Mouse (Mus musculus) cerebellum, adult 11 months (tissue): ENCODE measurements around the gene Olfr577.

Source experiments
- DNase-seq: peaks from one replicate; pipeline ENCODE4 v3.0.0; 2022

Gene Olfr577

DNA sequence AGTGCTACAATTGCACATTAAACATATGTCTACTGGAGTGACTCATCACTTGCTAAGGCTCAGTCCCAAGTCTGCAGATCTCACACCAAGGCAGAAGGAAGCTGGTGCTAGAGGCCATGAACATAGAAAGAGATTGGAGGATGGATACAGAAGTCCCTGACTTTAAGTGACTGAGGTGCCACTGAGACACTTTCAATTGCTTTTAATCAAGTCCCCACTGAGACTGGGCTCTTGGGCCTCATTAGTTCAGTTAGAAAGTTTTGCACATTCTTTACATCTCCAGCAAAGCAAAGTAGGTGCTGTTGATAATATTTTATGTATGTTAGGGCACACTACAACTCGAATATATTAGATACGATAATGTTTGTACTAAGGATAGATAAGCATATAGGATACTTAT, at the start of gene Olfr577:
Olfr577 (minus strand) TSS at position 101 of the 400 bp plus-strand sequence.
- DNase-seq, result no peak

DNA sequence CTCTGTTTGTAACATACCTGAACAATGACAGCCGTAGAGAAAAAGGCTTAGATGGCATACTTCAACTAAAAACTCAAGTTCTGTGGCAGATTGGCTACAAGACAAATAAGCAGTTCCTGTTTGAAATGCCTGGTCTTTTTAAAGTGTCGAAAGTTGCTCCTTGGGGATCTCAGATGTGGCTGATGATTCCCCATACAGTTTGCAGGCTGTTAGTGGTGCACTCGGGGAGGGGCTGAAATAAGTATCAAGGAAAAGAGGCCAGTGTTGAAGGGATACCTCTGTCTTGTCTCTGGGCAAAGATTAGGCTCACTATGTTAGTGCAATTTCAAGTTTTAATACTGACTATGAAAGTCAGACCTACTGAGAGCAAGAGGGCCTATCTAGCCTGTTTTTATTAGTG, 13.5 kb upstream of the Olfr577 start, which contains the start of gene Olfr578:
Olfr578 (minus strand) TSS at position 101 of the 400 bp plus-strand sequence.
- no peak for DNase-seq

DNA sequence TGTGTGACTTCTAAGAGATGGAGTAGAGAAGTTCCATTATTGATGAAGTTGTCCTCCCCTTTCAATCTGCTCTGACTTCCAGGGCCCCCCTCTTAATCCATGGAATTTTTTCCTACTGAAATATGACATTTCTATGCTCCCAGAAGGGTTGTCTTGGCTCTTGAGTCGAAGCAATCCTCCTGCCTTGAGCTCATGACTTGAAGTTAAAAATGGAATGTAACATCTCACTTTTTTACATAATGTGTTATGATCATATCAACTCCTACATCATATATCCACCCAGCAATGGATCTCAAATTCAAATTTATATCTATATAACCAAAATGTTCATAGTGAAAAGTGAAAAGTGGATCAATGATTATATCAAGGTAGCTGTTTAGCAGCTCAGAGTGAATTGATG, 1.3 kb downstream of the Olfr577 start:
- DNase-seq, result no peak

DNA sequence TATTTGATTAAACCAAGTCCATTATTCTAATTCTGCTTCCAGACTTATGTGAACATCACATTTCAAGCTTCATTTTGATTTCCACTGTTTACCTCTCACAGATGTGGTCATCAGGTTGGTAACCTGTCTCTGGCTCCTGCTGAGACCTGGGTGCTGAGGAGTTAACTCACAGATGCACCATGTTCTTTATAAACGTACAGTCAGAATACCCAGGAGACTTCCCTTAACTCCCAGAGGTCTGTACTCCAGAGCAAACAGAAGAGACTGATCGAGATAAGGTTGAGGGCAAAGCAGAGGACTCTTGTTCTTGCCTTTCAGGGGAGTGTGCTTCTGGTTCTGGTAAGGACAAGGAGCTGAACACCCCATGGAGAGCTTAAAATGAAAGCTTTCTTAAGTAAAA, 13.4 kb downstream of the Olfr577 start, which contains the start of gene Olfr576:
Olfr576 (plus strand) TSS at position 301 of the 400 bp plus-strand sequence.
- DNase-seq, result no peak

DNA sequence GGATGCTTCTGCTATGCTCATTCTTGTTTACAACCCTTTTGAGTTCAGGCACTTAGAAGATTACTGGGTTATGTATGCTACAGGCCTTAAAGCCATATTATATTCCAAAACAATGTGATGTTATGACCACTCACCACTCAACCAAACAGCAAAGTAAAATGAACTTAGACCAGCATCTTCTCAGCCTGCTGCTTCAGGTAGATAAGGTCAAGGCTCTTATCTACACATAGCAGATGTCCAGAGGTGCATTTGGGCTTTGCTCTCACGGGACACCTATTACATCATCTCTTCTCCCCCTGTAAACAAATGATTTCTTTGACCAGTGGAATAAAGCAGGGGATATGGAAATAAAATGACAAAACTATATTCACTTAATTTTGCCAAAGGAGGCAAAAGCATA, 17.1 kb downstream of the Olfr577 start, which contains the start of gene Olfr575:
Olfr575 (minus strand) TSS at position 183 of the 400 bp plus-strand sequence.
- no peak for DNase-seq

DNA sequence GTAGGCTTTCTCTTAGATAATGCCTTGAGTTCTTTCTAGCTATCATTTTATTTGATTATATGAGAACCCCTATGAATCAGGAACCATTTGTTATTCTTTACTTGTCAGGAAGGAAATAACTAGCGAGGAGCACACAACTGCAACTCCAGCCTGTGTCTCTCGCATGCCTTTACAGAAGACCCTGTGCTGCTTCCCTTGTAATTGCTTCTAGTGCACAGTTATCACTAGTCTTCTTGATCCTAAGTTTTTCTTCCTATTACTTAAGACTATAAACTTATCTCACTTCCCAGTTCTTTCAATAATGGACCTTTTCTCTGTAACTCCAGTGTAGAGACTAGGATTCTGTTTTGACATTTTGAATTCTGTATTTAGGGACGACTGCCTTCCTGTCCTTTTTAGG, 17.6 kb downstream of the Olfr577 start:
- DNase-seq, result no peak

DNA sequence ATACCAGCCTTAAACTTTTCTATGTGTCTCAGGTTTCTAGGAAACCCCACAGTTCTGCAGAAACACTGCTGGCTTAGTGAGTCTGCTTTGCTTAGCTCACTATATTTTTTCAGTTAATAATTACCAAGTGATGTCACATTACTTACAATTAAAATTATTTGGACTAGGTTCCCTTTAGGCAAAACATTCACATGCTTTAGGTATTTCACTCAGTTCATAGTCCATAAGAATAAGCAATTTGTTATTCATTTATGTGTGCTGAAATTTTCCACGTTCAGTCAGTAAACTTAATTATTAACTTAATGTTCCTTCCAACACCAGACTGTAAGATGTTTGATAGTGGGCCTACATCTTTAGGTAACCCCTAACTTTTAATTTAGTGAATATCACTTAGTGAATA, 25.0 kb downstream of the Olfr577 start:
- DNase-seq, result no peak

DNA sequence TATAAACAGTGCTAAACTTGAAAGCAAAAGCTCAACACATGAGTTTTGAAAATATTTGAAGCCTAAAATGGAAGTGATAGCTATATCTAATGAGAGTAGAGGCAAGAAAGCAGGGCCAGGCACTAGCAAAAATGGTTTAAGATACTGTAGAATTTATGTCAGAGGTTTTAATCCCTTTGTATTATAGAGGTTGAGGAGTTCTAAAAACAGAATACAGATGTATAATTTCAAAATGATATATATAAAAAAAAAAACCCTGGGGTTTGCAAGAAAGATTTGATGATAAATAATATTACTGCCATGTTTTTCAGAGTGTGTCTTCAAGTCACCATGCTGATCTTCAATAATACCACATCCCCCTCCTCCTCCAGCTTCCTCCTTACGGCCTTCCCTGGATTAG, 27.6 kb downstream of the Olfr577 start, which contains the start of gene Olfr574:
Olfr574 (plus strand) TSS at position 301 of the 400 bp plus-strand sequence.
- no peak for DNase-seq

DNA sequence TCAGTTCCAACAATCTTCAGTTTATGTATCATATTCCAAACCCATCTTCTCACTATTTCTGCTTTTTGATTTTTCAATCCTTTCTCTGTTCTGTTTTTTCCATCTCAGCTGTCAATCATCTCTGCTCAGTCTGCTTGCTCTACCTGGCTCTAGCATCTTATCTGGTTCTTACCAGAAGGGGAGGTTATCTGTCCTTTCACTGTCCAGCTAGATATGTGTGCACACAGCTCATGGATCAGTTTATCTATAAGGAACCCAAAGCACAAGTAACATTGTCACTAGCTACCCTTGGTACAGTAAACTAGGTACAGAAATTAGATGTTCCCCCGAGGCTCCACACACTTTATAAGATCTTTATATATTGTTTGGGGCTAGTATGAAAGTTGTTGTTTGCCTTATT, 32.3 kb downstream of the Olfr577 start:
- no peak for DNase-seq

DNA sequence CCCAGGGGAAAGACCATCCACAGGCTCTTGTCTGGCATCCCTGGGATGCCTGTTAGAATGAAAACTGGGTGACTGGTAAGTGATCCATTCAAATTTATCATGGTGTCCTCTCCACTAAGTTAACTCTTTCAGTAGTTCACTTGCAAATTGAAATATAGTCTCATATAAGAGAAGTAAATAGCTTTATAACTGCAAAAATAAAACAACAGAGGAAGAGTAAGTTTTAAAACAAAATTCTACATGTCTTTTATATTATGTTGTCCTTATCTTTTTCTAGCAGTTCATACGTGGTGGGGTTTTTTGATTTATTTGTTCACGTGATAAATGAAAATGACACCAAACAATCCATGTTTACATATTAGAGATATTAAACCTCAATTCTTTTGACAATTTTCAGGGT, 33.3 kb downstream of the Olfr577 start, which contains the start of gene Olfr573-ps1:
Olfr573-ps1 (minus strand) TSS at position 101 of the 400 bp plus-strand sequence.
- no peak for DNase-seq

DNA sequence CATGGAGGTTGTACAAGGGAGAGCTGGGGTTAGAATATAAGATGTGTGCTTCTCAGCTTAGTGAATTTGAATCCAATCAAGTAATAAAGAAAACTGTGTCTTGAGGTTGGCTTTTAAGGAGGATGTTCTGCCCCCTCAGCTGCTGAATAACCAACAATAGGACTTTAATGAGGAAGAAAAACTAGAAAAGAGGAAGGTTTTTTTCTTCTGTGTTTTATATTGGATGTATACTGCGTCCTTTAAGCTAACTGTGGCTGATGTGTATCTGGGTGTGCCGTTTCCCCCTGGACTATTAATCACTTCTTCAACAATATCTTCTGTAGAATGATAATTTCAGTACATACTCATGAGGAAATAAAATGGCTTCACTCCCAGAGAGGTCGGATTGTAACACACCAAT, 48.6 kb downstream of the Olfr577 start:
- DNase-seq, result no peak

DNA sequence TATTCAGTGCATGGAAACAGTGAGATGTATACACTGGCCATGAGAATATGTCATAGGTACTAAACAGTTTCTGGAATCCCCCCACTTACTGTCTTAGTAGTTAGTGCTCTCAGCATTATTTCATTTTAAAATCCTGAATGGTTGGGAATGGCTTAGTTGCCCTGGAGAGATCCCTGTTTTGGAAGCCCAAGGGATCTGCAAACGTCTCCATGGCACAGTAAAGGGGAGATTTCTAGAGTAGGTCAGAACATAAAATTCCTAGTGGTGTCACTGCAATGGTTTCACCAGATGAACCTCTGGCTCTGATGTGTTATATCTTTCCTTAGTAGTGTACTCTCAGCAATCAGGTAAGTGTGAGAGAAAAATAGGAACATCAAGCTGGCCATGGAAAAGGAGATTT, 51.6 kb downstream of the Olfr577 start, which contains the start of gene Olfr572:
Olfr572 (plus strand) TSS at position 301 of the 400 bp plus-strand sequence.
- DNase-seq, result no peak
